Mouse (Mus musculus): ENCODE measurements at regions not wholly inside any gene's neighbourhood (a gene's known extent, or its start where the extent isn't known, plus 50 kb on each side); places are given as distances from the start of the nearest gene placed in this dataset.

- no peak for DNase-seq (ENCODE audit: low read depth in 3 of 3, low spot score in 3 of 3)
- H3K4me2 ChIP-seq (ENCODE audit: low read depth), result no peak overlapping the region
- no peak for ATAC-seq (ENCODE audit: insufficient read depth)
- WGBS (ENCODE audit: insufficient replicate concordance), result 46% methylated on average over 2 of the region's 2 CpGs
- H3K27me3 ChIP-seq (ENCODE audit: control insufficient read depth, insufficient read depth, low read length), result no peaks in the 10 kb centered on the region
- no peak overlapping the region for H3K9ac ChIP-seq (replicated peaks)
- no peaks in the 10 kb centered on the region for H3K4me1 ChIP-seq (replicated peaks; ENCODE audit: control insufficient read depth in 2 of 2, insufficient read depth in 2 of 2, low read length in 1 of 2)
- H3K27ac ChIP-seq, result no peak overlapping the region
- TF ChIP-seq CTCF (IDR thresholded peaks at IDR 0.05; ENCODE audit: low read depth) (peak; percentile 26; the same call in 1 of the 2 replicates), EP300 (IDR thresholded peaks at IDR 0.05; ENCODE audit: low read depth) (no peak)
- H3K4me3 ChIP-seq (ENCODE audit: insufficient read depth in 1 of 2, low read depth in 2 of 2, low read length in 2 of 2), result no peak overlapping the region
- H3K9me3 ChIP-seq (ENCODE audit: control insufficient read depth, low read length), result no peaks in the 10 kb centered on the region
- H3K36me3 ChIP-seq (replicated peaks; ENCODE audit: control insufficient read depth, insufficient read depth, low read depth), result no peaks in the 10 kb centered on the region
Observed at GRCm38 (mm10) chr13:42589136-42589535, 91.3 kb upstream of the Phactr1 start.

- Histone ChIP-seq H3K9ac (replicated peaks) (no peak overlapping the region), H3K9me3 (ENCODE audit: control insufficient read depth, low read length) (no peaks in the 10 kb centered on the region), H3K27me3 (ENCODE audit: control insufficient read depth, insufficient read depth, low read length) (no peaks in the 10 kb centered on the region), H3K36me3 (replicated peaks; ENCODE audit: control insufficient read depth, insufficient read depth, low read depth) (no peaks in the 10 kb centered on the region), H3K4me2 (ENCODE audit: low read depth) (no peak overlapping the region), H3K4me3 (ENCODE audit: insufficient read depth in 1 of 2, low read depth in 2 of 2, low read length in 2 of 2) (no peak overlapping the region), H3K27ac (no peak overlapping the region), H3K4me1 (replicated peaks; ENCODE audit: control insufficient read depth in 2 of 2, insufficient read depth in 2 of 2, low read length in 1 of 2) (no peaks in the 10 kb centered on the region)
- 59% methylated on average over 5 of the region's 5 CpGs for WGBS (ENCODE audit: insufficient replicate concordance)
- ATAC-seq (ENCODE audit: insufficient read depth) (no peak), DNase-seq (ENCODE audit: low read depth in 3 of 3, low spot score in 3 of 3) (no peak)
- TF ChIP-seq CTCF (IDR thresholded peaks at IDR 0.05; ENCODE audit: low read depth) (peak; percentile 21; the same call in 1 of the 2 replicates), EP300 (IDR thresholded peaks at IDR 0.05; ENCODE audit: low read depth) (no peak)
Observed at GRCm38 (mm10) chr13:42589607-42590006, 90.8 kb upstream of the Phactr1 start.

- Histone ChIP-seq H3K27me3 (ENCODE audit: control insufficient read depth, insufficient read depth, low read length) (no peaks in the 10 kb centered on the region), H3K9ac (replicated peaks) (no peak overlapping the region), H3K27ac (no peak overlapping the region), H3K4me3 (ENCODE audit: insufficient read depth in 1 of 2, low read depth in 2 of 2, low read length in 2 of 2) (no peak overlapping the region), H3K36me3 (replicated peaks; ENCODE audit: control insufficient read depth, insufficient read depth, low read depth) (no peaks in the 10 kb centered on the region), H3K4me1 (replicated peaks; ENCODE audit: control insufficient read depth in 2 of 2, insufficient read depth in 2 of 2, low read length in 1 of 2) (no peaks in the 10 kb centered on the region), H3K9me3 (ENCODE audit: control insufficient read depth, low read length) (no peaks in the 10 kb centered on the region), H3K4me2 (ENCODE audit: low read depth) (no peak overlapping the region)
- ATAC-seq (ENCODE audit: insufficient read depth) (no peak), DNase-seq (ENCODE audit: low read depth in 3 of 3, low spot score in 3 of 3) (no peak)
- TF ChIP-seq EP300 (IDR thresholded peaks at IDR 0.05; ENCODE audit: low read depth) (no peak), CTCF (IDR thresholded peaks at IDR 0.05; ENCODE audit: low read depth) (no peak)
- WGBS (ENCODE audit: insufficient replicate concordance), result 34% methylated on average over 6 of the region's 6 CpGs
Observed at GRCm38 (mm10) chr13:42590415-42590814, 90.0 kb upstream of the Phactr1 start.

- TF ChIP-seq CTCF (IDR thresholded peaks at IDR 0.05; ENCODE audit: low read depth) (no peak), EP300 (IDR thresholded peaks at IDR 0.05; ENCODE audit: low read depth) (no peak)
- ATAC-seq (ENCODE audit: insufficient read depth), result no peak
- WGBS (ENCODE audit: insufficient replicate concordance), result 25% methylated on average over 3 of the region's 3 CpGs
Observed at GRCm38 (mm10) chr13:42592945-42593344, 87.5 kb upstream of the Phactr1 start.

GRCm38 (mm10) chr13:42593488-42594170 is 86.8 kb upstream of the Phactr1 start:
- Histone ChIP-seq H3K27ac (no peak overlapping the region), H3K9ac (replicated peaks) (no peak overlapping the region), H3K36me3 (replicated peaks; ENCODE audit: control insufficient read depth, insufficient read depth, low read depth) (no peaks in the 10 kb centered on the region), H3K4me2 (ENCODE audit: low read depth) (no peak overlapping the region), H3K9me3 (ENCODE audit: control insufficient read depth, low read length) (no peaks in the 10 kb centered on the region), H3K27me3 (ENCODE audit: control insufficient read depth, insufficient read depth, low read length) (no peaks in the 10 kb centered on the region), H3K4me3 (ENCODE audit: insufficient read depth in 1 of 2, low read depth in 2 of 2, low read length in 2 of 2) (no peak overlapping the region), H3K4me1 (replicated peaks; ENCODE audit: control insufficient read depth in 2 of 2, insufficient read depth in 2 of 2, low read length in 1 of 2) (no peaks in the 10 kb centered on the region)
- DNase-seq (ENCODE audit: low read depth in 3 of 3, low spot score in 3 of 3) (no peak), ATAC-seq (ENCODE audit: insufficient read depth) (no peak)
- TF ChIP-seq CTCF (IDR thresholded peaks at IDR 0.05; ENCODE audit: low read depth) (no peak), EP300 (IDR thresholded peaks at IDR 0.05; ENCODE audit: low read depth) (no peak)
- 58% methylated on average over 11 of the region's 11 CpGs for WGBS (ENCODE audit: insufficient replicate concordance)

More at GRCm38 (mm10) chr13:42592945-42593344, 87.5 kb upstream of the Phactr1 start:
- Histone ChIP-seq H3K4me3 (ENCODE audit: insufficient read depth in 1 of 2, low read depth in 2 of 2, low read length in 2 of 2) (no peak overlapping the region), H3K9ac (replicated peaks) (no peak overlapping the region), H3K9me3 (ENCODE audit: control insufficient read depth, low read length) (no peaks in the 10 kb centered on the region), H3K27me3 (ENCODE audit: control insufficient read depth, insufficient read depth, low read length) (no peaks in the 10 kb centered on the region), H3K4me1 (replicated peaks; ENCODE audit: control insufficient read depth in 2 of 2, insufficient read depth in 2 of 2, low read length in 1 of 2) (no peaks in the 10 kb centered on the region), H3K4me2 (ENCODE audit: low read depth) (no peak overlapping the region), H3K36me3 (replicated peaks; ENCODE audit: control insufficient read depth, insufficient read depth, low read depth) (no peaks in the 10 kb centered on the region), H3K27ac (no peak overlapping the region)
- DNase-seq (ENCODE audit: low read depth in 3 of 3, low spot score in 3 of 3), result no peak

Data from liver, embryonic 14.5 days (tissue).